Mouse (Mus musculus): ENCODE measurements around the gene Btbd17. TPM values are rescaled to one million over a fixed set of nuclear protein-coding genes. Genes with fewer than 3 reads are reported as not detected.

The Btbd17 gene
- total RNA-seq, 2 experiments from 2014 or later: 2.2 to 2.5 TPM

DNA sequence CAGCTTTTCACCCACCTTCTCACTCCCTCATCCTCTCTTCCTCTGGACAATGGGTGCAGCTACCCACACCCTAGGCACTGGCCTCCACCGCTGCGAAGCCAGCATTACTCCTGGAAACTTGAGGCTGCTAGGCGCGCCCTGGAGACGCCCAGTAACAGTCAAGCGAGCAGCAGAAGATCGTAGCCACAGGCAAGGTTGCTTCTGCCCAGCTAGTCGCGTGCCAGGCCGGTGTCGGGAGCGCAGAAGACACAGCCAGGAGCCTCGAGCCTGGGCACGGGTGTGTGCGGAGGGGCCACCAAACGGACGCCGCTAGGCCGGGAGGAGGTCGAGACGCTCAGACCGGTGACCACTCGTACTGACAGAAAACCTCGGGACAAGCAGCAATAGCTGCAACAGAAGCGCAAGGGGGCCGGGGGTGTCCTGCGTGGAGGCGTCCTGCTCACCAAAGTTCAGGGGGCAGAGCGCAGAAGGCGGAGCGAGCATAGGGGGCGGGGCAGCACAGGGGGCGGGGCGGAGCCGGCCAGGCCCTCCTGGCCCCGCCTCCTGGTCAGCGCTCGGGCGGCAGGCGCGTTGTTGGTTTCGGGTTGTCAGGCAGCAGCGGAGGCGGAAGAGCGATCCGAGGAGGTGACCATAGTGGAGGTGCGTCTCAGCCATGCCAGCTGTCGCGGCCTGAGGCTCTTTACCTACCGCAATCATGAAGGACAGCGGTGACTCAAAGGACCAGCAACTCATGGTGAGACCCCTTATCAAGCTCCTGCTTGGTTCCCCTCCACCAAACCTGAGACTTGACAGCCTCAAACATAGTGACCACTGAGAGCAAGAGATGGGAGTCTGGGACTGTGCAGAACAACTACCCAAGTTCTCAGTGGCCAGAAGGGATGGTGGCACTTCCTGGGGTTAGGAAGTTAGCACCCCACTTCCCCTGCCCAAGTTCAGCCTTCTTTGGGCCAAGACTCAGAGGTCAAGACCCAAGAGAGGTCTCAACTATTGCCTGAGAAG is 30.6 kb downstream of the Btbd17 start, which contains the start of gene Kif19a:
Gene Kif19a (plus strand): TSS at position 569 of the 999 bp plus-strand sequence.
- peak; percentile 62 for DNase-seq

DNA sequence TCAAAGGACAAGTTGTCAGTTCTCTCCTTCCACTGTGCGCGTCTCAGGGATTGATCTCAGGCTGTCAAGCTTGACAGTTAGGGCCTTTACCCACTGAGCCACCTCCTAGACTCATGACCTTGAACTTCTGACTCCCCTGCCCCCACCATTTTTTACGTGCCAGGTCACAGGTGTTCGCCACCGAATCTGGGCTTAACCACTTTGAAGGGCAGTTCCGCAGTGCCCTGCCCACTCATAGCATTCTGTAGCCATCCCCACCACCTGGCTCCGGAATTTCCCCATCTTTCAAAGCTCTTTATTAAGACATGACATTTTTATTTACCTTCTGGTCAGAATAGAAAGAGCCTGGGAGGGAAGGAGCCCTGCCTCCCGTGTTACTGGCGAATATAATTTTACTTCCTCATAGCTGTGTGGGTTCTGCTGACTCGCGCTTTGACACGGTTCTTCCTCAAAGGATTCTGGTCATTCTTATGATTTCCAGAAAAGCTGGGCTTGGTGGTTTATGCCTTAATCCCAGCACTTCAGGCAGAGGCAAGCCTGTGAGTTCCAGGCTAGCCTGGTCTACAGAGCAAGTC is 48.1 kb downstream of the Btbd17 start:
- no peak for DNase-seq

DNA sequence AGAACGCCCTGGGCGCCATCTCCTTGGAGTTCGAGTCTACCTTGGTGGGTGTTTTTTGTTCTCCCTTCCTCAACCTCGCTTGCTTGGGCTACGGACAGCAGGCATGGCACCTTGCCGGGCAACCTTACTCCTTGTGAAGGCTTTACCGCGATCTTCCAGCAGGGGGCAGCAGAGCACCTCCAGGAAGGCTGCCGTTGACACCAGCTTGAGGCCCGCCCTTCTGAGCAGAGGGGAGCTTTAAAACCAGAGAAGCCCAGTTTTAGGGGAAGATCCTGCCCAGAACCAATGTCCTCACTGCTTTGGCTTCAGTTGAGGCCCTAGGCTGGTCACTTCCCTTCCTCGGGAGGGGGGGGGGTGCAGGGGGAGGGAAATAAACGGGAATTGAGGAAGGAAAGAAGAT is 50.6 kb downstream of the Btbd17 start:
- peak; percentile 98 for DNase-seq

DNA sequence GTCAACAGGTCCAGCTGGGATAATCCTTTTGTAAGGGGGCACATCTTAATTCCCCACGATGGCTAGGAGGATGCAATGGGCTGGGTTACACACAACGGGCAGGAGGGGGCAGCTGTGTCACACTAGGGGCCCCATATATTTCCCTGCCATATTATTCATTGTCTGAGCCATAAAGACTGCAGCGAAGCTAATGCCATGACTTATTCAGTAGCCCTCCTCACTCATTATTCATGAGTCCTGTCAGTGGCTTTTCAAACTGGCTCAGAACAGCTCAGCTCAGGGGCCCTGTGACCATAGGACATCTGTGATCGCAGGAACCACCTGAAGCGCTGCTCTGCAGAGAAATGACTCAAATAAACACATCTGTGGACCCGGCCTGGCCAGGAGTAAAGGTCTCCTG is 54.3 kb downstream of the Btbd17 start:
- DNase-seq: no peak

Other genes with a start within 250 kb of the Btbd17 start
- gene Rpl38, start 127.4 kb downstream of the Btbd17 start, total RNA-seq (2021): 1,000 to 10,000 TPM in 1 of 2 experiments, 100 to 1,000 TPM in 1; 978 to 1,057 TPM
- 10 to 100 TPM; 74.5 to 75.9 TPM for gene Ttyh2, start 120.5 kb downstream of the Btbd17 start, total RNA-seq (2021)
- 1 to 10 TPM; 1.0 to 1.1 TPM for gene Dnaic2, start 68.5 kb downstream of the Btbd17 start, total RNA-seq (2021)
- 1 to 10 TPM; 3.2 to 4.2 TPM for gene Kif19a, start 30.6 kb downstream of the Btbd17 start, total RNA-seq (2021)
- gene Gpr142, start 3.0 kb upstream of the Btbd17 start, total RNA-seq (2021): not detected
- 10 to 100 TPM; 58.5 to 63.6 TPM for gene Gprc5c, start 55.2 kb upstream of the Btbd17 start, total RNA-seq (2021)
- gene Cd300a, start 94.1 kb upstream of the Btbd17 start, total RNA-seq (2021): 1 to 10 TPM; 1.1 to 1.2 TPM
- under 1 TPM; 0.35 to 0.47 TPM for gene Cd300lb, start 138.4 kb upstream of the Btbd17 start, total RNA-seq (2021)
- gene Cd300c, start 173.2 kb upstream of the Btbd17 start, total RNA-seq (2021): not detected
- gene Cd300ld, start 194.0 kb upstream of the Btbd17 start, total RNA-seq (2021): under 1 TPM; 0.34 to 0.47 TPM
- gene Cd300c2, start 205.9 kb upstream of the Btbd17 start, total RNA-seq (2021): 1 to 10 TPM in 1 of 2 experiments, under 1 TPM in 1; 0.96 to 1.4 TPM
- under 1 TPM in 1 of 2 experiments, not detected in 1; 0.56 TPM for gene Cd300ld2, start 220.2 kb upstream of the Btbd17 start, total RNA-seq (2021)
- gene Cd300ld4, start 231.1 kb upstream of the Btbd17 start, total RNA-seq (2021): under 1 TPM in 1 of 2 experiments, not detected in 1; 0.43 TPM
- gene Cd300ld5, start 241.8 kb upstream of the Btbd17 start, total RNA-seq (2021): 1 to 10 TPM; 1.4 to 4.7 TPM